Mouse (Mus musculus) heart, embryonic 14.5 days (tissue): ENCODE measurements around the gene Tmem240. TPM values are rescaled to one million over a fixed set of nuclear protein-coding genes. Genes with fewer than 3 reads are reported as not detected.
"Not testable (repeated sequence)": the region's sequence is repeated elsewhere in the genome, so short reads cannot be mapped to it uniquely, and the experiment has no call there.

Experiments
- ATAC-seq: fragments of 200-750 bp; cut with Nextera tagmentation; 2 replicates; pipeline ENCODE4 v1.8.0; 2017; ENCODE audit warnings: low read depth, moderate TSS enrichment; ENCODE audit not compliant: insufficient number of reproducible peaks, insufficient read depth, low FRiP score
- H3K27ac ChIP-seq, 2 experiments: fragments of 200-500 bp in 1 of 2; fragments of 300-500 bp in 1 of 2; sonication (generic) in 1 of 2; replicated peaks in 1 of 2; 2 replicates each; pipeline ENCODE4 v1.5.1; 2012 to 2014; ENCODE audit warnings: low read depth in 2 of 2, low read length in 2 of 2, control low read depth in 1 of 2, mild to moderate bottlenecking in 1 of 2, mixed read lengths in 1 of 2; ENCODE audit not compliant: control insufficient read depth in 1 of 2, insufficient read depth in 1 of 2
- H3K27me3 ChIP-seq: fragments of 300-500 bp; sonication (generic); 2 replicates; pipeline ENCODE4 v1.6.1; 2014; ENCODE audit warnings: mild to moderate bottlenecking, low read length, control low read depth; ENCODE audit not compliant: control insufficient read depth, insufficient read depth
- H3K36me3 ChIP-seq: fragments of 300-500 bp; sonication (generic); 2 replicates; pipeline ENCODE4 v1.6.1; 2014; ENCODE audit warnings: mild to moderate bottlenecking, control low read depth, low read length, mixed read lengths; ENCODE audit not compliant: control insufficient read depth, insufficient read depth
- H3K4me1 ChIP-seq, 2 experiments: fragments of 200-500 bp in 1 of 2; fragments of 300-500 bp in 1 of 2; sonication (generic) in 1 of 2; 2 replicates each; pipeline ENCODE4 v1.6.1; 2012 to 2014; ENCODE audit warnings: low read length in 2 of 2, control low read depth in 1 of 2, mixed read lengths in 1 of 2; ENCODE audit not compliant: control insufficient read depth in 2 of 2, insufficient read depth in 2 of 2
- H3K4me2 ChIP-seq: fragments of 300-500 bp; sonication (generic); 2 replicates; pipeline ENCODE4 v1.6.1; 2014; ENCODE audit warnings: mild to moderate bottlenecking, low read length
- H3K4me3 ChIP-seq, 2 experiments: fragments of 200-500 bp in 1 of 2; fragments of 300-500 bp in 1 of 2; sonication (generic) in 1 of 2; 2 replicates each; pipeline ENCODE4 v1.5.1; 2012 to 2014; ENCODE audit warnings: low read length in 2 of 2, mild to moderate bottlenecking in 2 of 2, control low read depth in 1 of 2, low read depth in 1 of 2, moderate library complexity in 1 of 2; ENCODE audit not compliant: control insufficient read depth in 1 of 2, insufficient read depth in 1 of 2
- H3K9ac ChIP-seq: fragments of 300-500 bp; sonication (generic); 2 replicates; pipeline ENCODE4 v1.6.1; 2014; ENCODE audit warnings: mild to moderate bottlenecking, low read length
- H3K9me3 ChIP-seq: fragments of 300-500 bp; sonication (generic); 2 replicates; pipeline ENCODE4 v1.6.1; 2016; ENCODE audit warnings: low read length, control low read depth; ENCODE audit not compliant: control insufficient read depth
- WGBS: fragments of 180-500 bp; shearing (Covaris S2); extraction: QIAGEN DNeasy Blood & Tissue Kit; methylation state at CpG from one replicate; pipeline ENCODE4 v1.1.7; 2014; 5-methylcytosine and 5-hydroxymethylcytosine counted together
- polyA plus RNA-seq: library from polyadenylated mRNA; unstranded; fragments of >200 nt; fragmentation: Nextera tagmentation; extraction: Ambion mirVana; gene quantifications from 2 replicates; pipeline ENCODE4 v1.2.1, GENCODE M21; 2014

The Tmem240 gene
- polyA plus RNA-seq, 1 experiment from 2014 or later = 0.28 TPM

- ATAC-seq = no peak
- no peaks in the 10 kb centered on the region for H3K27me3 ChIP-seq
- H3K9me3 ChIP-seq = no peaks in the 10 kb centered on the region
- no peak overlapping the region for H3K4me3 ChIP-seq
- WGBS = 20% methylated on average over 6 of the region's 6 CpGs
- no peak overlapping the region for H3K9ac ChIP-seq
- H3K4me1 ChIP-seq = peaks cover 25 to 54% of the 10 kb centered on the region in 2 experiments
- H3K4me2 ChIP-seq = no peak overlapping the region
- peak overlapping the region; percentile 21 to 61 for H3K27ac ChIP-seq
- H3K36me3 ChIP-seq = no peaks in the 10 kb centered on the region
These were observed 46.3 kb downstream of the Tmem240 start for GRCm38 (mm10) chr4:155780895-155781294.

DNA sequence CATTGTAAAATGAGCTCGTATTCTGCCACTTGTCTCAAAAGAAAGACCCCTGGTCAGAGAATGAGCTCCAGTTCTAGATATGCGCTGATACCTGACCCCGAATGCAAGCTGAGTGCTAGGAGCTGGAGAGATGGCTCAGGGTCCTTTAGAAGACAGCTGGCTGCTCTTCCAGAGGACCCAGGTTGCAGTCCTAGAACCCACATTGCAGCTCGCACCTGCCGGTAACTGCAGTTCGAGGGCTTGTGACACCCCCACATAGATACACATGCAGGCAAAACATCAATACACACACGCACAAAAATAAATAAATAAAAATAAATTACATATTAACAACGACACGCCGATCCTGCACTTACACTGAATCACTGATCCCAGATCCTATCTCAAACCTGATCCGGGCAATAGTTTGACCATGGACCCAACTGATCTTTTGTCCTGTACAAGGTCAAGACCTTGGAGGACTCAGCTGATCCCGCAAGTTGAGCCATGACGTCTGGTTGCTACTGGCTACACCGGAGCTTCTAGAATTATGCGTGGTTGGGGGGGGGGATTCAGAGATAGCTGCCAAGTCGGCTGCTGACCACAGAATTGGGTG lies 49.0 kb downstream of the Tmem240 start:
- WGBS = 32% methylated on average over 16 of the region's 16 CpGs

GRCm38 (mm10) chr4:155784081-155784701 lies 49.6 kb downstream of the Tmem240 start:
- Histone ChIP-seq H3K4me3 (peak overlapping the region; percentile 68 to 71), H3K27ac (peak overlapping the region; percentile 79 to 85), H3K9ac (peak overlapping the region; percentile 88), H3K4me2 (peak overlapping the region; percentile 82), H3K27me3 (no peaks in the 10 kb centered on the region), H3K36me3 (no peaks in the 10 kb centered on the region), H3K4me1 (peaks cover 13 to 32% of the 10 kb centered on the region in 2 experiments), H3K9me3 (no peaks in the 10 kb centered on the region)
- WGBS = 0% methylated on average over 51 of the region's 52 CpGs
- peak; percentile 72 for ATAC-seq

More for the DNA sequence above, 49.0 kb downstream of the Tmem240 start:
- no peak for ATAC-seq
- peak overlapping the region; percentile 79 to 85 for H3K27ac ChIP-seq
- no peaks in the 10 kb centered on the region for H3K9me3 ChIP-seq
- H3K9ac ChIP-seq = peak overlapping the region; percentile 88
- peak overlapping the region; percentile 68 to 71 for H3K4me3 ChIP-seq
- no peaks in the 10 kb centered on the region for H3K27me3 ChIP-seq
- H3K4me2 ChIP-seq = peak overlapping the region; percentile 82
- H3K4me1 ChIP-seq = peaks cover 13 to 36% of the 10 kb centered on the region in 2 experiments
- H3K36me3 ChIP-seq = no peaks in the 10 kb centered on the region

GRCm38 (mm10) chr4:155785246-155785645 lies 50.6 kb downstream of the Tmem240 start:
- WGBS = 63% methylated on average over 10 of the region's 10 CpGs
- Histone ChIP-seq H3K9ac (peak overlapping the region; percentile 58), H3K9me3 (no peaks in the 10 kb centered on the region), H3K27me3 (no peaks in the 10 kb centered on the region), H3K4me2 (peak overlapping the region; percentile 49), H3K4me1 (peaks cover 11 to 29% of the 10 kb centered on the region in 2 experiments), H3K27ac (peak overlapping the region; percentile 35 to 70), H3K4me3 (peak overlapping the region; percentile 18 to 68), H3K36me3 (no peaks in the 10 kb centered on the region)
- no peak for ATAC-seq

DNA sequence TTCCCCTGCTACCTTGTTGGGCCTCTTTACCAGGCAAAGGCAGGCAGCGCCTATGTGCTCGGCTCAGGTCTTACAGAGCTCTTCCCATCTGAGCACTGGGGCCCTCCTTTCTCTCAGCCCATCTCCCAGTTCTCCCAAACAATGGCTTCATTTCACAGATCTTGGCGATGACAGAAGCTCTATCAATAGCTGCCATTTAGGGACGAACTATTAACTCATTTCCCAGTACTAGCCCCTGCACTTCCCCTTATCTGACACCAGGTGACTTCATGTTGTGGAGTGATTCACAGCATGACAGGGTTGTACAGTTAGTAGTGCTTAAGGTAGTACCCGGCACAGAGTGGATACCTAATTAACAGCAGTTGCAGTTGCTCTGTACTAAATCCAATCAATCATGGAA lies 51.2 kb downstream of the Tmem240 start, which contains the start of gene Tmem88b:
Gene Tmem88b, minus strand, starts transcription at position 56 of the 400 bp plus-strand sequence.
- Histone ChIP-seq H3K9ac (peak within 1 kb of the TSS; percentile 88), H3K36me3 (no peaks in the 10 kb centered on the region), H3K4me2 (peak within 1 kb of the TSS; percentile 82), H3K4me3 (peak within 1 kb of the TSS; percentile 68 to 71), H3K4me1 (peaks cover 9 to 26% of the 10 kb centered on the region in 2 experiments), H3K27ac (peak within 1 kb of the TSS; percentile 35 to 85), H3K9me3 (no peaks in the 10 kb centered on the region), H3K27me3 (no peaks in the 10 kb centered on the region)
- 28% methylated on average over 5 of the region's 5 CpGs for WGBS
- ATAC-seq = no peak

DNA sequence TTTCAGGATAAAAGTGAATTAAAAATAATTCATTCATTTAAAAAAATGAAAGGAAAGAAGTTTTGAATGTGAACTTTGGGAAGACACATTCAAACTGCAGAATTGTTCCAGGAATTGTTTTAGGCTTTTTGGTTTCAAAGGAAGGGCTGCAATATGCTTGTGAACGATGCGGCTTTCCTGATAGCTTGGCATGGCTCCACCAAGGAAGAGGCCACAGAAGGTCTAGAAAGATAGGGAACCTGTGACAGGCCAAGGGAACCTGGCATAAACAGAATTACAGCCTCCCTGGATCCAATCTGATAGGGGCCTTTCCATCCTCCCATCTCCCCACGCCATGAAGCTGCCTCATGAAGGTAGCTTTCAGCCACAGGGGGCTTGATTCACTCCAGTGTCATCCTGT lies 53.7 kb downstream of the Tmem240 start:
- no peak overlapping the region for H3K4me3 ChIP-seq
- H3K9me3 ChIP-seq = no peaks in the 10 kb centered on the region
- WGBS = 54% methylated on average over 3 of the region's 3 CpGs
- no peak overlapping the region for H3K9ac ChIP-seq
- H3K27ac ChIP-seq = no peak overlapping the region
- no peak for ATAC-seq
- H3K4me2 ChIP-seq = no peak overlapping the region
- peaks cover 6 to 23% of the 10 kb centered on the region in 2 experiments; a peak in 3 of 4 replicates for H3K4me1 ChIP-seq
- no peaks in the 10 kb centered on the region for H3K27me3 ChIP-seq
- no peaks in the 10 kb centered on the region for H3K36me3 ChIP-seq

DNA sequence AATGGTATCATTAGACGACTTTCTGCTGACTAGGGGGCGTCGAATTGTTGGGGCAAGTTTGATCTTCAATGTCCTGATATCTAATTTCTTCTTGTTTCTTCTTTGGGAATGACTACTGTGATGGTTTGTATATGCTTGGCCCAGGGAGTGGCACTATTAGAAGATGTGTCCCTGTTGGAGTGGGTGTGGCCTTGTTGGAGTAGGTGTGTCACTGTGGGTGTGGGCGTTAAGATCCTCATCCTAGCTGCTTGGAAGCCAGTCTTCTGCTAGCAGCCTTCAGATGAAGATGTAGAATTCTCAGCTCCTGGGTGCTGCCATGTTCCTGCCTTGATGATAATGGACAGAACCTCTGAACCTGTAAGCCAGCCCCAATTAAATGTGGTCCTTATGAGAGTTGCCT lies 54.2 kb downstream of the Tmem240 start:
- H3K4me1 ChIP-seq = peaks cover 5 to 17% of the 10 kb centered on the region in 2 experiments; a peak in 3 of 4 replicates
- ATAC-seq, H3K27ac ChIP-seq, H3K9ac ChIP-seq, H3K9me3 ChIP-seq, H3K4me3 ChIP-seq, H3K4me2 ChIP-seq, H3K27me3 ChIP-seq, H3K36me3 ChIP-seq: not testable (repeated sequence)
- WGBS = 72% methylated on average over 4 of the region's 4 CpGs
